Mouse (Mus musculus): Measurements from ENCODE around the gene Ccr1.
"Not testable (repeated sequence)": the region's sequence is repeated elsewhere in the genome, so short reads cannot be mapped to it uniquely, and the experiment has no call there.

Gene Ccr1

DNA sequence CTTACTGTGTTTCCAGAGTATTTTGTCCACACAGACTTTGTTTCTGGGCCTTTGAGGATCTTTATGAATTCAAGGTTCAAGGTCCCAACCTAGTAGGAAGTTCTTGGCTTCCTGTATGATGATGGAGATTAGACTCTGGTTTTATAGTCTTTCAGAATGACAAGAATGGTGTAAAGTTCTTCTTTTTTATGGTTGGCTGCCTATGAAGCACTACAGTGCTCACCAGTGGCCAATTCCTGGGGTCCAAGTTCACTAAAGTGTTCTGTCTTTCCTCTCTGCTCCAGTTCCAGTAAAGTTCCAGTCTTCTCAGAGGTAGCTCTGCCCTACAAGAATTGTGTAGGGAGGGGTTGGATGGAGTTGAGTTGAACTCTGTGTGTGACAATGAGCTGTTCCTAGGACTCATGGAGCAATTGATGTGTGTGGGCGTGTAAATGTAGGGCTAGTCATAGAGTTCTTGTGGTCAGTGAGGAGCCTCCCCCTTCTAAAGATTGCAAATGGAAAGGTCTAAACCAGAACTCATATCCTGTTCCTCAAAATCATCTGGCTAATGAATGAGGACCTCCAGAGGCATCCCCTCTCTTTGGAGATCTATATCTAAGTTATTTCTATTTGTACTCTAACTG is at the start of gene Ccr1:
Gene Ccr1 (minus strand): TSS at position 403 of the 623 bp plus-strand sequence.
- no peak for DNase-seq (ENCODE audit: low spot score in 2 of 2)

DNA sequence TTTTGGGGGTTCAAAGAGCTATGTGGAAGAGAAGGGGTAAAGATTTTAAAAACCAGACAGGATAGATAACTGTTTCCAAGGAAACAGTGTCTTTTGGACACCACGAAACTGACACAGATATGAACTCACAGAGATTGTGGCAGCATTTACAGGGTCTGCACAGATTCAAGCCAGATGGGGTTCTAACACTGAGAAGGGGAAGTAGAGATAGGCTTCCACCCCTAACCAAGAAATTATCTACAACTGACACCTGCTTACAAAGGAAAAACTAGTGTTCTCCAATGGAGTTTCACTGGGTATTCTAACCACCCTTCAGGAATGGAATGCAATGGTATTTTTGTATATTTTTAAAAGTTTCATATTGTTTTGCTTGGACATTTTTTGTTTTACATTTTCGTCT is 47.6 kb upstream of the Ccr1 start:
- no peak for DNase-seq (ENCODE audit: low spot score in 2 of 2)

GRCm38 (mm10) chr9:124014985-124015652 is 46.6 kb upstream of the Ccr1 start:
- DNase-seq (ENCODE audit: low spot score in 2 of 2) = no peak

DNA sequence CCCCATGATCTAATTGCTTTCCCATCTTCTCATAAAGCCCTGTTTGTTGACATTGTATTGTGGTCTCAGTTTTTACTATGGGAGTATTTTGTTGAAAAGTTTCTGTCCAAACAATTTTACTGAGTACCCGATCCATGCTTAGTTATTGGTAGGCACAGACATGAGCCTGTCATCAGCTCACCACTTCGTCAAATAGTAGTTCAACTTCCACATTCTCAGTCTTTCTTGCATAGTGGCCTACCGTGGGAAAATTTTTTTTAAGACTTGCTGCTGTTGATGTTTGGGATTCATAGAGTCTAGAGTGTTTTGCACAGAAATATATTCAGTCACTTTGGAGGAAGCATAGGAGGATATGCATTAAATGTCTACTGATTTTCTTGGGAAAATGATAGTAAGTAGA is 44.8 kb upstream of the Ccr1 start:
- DNase-seq (ENCODE audit: low spot score in 2 of 2) = no peak

- DNase-seq (ENCODE audit: low spot score in 2 of 2) = no peak
Observed at GRCm38 (mm10) chr9:124012691-124013090, 44.2 kb upstream of the Ccr1 start.

DNA sequence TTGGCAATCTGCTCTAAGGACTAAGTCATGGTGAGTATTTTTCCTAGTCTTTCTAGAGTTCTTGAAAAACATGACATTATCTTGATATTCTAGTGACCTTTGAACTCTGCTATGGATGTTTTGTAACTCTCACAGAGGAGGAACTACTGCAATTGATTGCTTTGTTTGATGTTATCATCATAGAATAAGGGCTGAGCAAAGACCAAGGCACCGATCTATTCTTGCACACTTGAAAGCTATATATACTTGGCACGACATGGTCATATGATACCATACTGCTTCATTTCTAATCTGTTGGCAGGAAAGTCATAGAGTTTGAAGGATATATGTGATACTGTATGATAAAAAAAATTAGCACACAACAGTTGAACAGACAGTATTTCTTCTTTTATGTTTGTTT is 31.3 kb upstream of the Ccr1 start:
- no peak for DNase-seq (ENCODE audit: low spot score in 2 of 2)

DNA sequence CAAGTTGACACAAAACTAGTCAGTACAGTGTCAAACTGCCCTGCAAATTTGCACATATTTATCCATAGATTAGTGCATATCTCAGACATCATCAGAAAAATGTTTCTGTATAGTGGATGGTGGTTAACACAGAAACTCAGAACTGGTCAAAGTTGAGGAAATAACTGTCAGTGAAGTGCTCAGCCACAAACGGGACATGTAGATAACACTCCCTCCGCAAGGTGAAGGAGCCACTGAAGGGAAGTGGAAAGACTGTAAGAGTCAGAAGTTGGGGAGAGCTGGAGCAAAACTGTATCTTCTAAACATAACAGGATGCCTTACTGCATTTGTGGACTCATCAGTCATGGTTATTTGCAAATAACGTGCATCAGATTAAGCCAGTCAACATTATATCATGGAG is 29.2 kb upstream of the Ccr1 start:
- DNase-seq (ENCODE audit: low spot score in 2 of 2) = no peak

- no peak for DNase-seq (ENCODE audit: low spot score in 2 of 2)
Observed at GRCm38 (mm10) chr9:123991312-123991906, 22.9 kb upstream of the Ccr1 start.

DNA sequence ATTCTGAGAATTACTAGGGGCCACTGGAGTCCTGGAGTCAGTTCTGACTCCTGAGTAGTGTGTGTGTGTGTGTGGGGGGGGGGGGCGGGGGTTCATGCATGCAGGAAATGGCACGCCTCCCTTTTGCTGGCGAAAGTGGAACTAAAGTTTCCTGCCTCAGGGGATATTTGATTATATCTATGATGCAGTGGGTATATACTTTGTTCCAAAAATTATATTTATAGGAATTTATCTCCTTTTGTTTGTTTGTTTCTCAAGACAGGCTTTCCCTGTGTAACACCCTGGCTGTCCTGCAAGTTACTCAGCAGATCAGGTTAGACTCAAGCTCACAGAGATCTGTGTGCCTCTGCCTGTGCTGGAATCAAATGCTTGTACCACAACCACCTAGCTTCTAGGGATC is 21.2 kb upstream of the Ccr1 start:
- DNase-seq (ENCODE audit: low spot score in 2 of 2) = no peak

GRCm38 (mm10) chr9:123986217-123986616 is 17.7 kb upstream of the Ccr1 start:
- peak; percentile 25 to 29 for DNase-seq (ENCODE audit: low spot score in 2 of 2)

GRCm38 (mm10) chr9:123984943-123985342 is 16.5 kb upstream of the Ccr1 start:
- no peak for DNase-seq (ENCODE audit: low spot score in 2 of 2)

GRCm38 (mm10) chr9:123982720-123983119 is 14.2 kb upstream of the Ccr1 start:
- no peak for DNase-seq (ENCODE audit: low spot score in 2 of 2)

DNA sequence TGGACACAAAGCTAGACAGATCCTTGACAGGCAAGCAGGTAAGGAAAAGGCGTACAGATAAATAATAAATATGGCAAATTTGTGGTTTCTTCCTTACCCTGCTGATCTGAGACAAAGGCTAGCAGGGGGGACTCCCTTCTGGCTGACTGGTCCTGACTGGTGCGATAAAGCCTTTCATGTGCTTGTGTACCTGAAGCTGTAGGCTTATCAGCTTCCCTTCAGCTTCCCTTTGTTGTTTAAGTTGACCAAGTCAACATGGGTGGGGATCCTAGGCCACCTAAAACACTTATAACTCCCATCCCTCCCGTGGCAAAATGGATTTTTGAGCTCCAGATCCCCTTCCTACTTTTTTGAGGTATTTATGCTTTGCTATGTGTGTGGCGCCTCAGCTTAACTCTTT is 13.4 kb upstream of the Ccr1 start:
- no peak for DNase-seq (ENCODE audit: low spot score in 2 of 2)

DNA sequence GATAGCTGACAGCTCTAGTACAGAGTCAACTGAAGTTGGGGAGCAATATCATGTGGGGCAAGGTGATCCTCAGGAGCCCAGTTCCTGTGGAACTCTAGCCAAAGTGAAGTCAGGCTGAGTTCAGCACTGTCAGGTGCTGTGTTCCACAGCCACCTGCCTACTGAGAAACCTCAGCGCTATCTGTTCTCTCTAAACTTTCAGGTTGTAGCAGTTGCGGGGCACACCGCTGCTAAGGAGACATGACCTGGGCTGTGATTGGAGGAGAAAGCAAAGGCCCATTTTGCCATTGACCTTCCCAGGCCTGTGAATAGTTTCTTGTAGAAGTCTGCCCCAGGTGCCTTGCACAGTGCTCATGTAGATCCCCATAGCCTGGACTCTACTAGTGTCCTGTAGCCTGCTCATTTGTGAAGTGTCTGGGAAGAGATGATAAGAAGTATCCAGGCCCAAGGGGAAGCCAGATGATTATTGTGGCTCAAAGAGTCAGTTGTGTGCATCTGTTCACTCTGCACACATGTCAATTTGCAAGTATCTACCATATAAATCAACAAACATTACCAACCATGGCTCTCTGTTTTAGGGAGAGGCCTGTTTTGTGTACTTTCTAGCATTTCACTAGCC is 12.5 kb upstream of the Ccr1 start:
- DNase-seq (ENCODE audit: low spot score in 2 of 2) = not testable (repeated sequence)

DNA sequence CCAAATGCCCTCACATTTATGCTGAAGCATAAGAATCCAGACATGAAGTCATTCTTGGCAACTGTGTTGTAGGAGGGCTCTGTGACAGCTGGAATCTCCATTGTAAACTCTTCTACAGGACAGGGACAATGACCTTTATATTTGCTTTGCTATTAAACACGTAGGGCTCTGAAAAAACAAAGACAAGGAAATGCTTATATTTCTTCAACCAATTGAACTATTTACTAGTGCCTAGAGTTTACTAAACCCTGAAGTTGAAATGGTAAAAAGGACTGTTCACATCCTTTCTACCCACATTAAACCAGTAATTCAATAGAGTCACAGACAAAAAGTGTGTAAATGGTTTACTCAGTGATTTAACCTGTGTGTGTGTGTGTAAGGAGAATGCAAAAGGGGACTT is 9.8 kb upstream of the Ccr1 start, which contains the start of gene Ccr1l1:
Gene Ccr1l1 (minus strand): TSS at position 101 of the 400 bp plus-strand sequence.
- no peak for DNase-seq (ENCODE audit: low spot score in 2 of 2)

- DNase-seq (ENCODE audit: low spot score in 2 of 2) = no peak
Observed at GRCm38 (mm10) chr9:123976876-123977663, 8.6 kb upstream of the Ccr1 start.

DNA sequence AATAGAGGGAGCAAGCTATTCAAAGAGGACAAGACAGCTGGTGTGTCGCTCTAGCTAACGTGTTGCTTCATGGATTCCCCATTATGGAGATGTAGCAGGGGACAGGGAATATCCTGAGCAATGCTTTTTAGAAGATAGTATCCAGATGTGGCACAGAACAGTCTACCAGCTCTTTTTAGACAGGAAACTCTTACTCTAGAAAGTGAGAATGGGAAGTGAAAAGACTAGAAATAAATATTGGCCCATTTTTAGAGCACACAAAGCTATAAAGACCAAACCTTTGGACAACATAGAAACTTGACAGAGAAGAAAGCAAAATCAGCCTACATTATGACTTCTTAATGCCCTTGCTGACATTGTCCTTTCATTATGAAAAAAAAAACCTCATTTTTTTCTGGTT is 7.1 kb upstream of the Ccr1 start:
- no peak for DNase-seq (ENCODE audit: low spot score in 2 of 2)

GRCm38 (mm10) chr9:123966858-123967495 is 1.5 kb downstream of the Ccr1 start:
- DNase-seq (ENCODE audit: low spot score in 2 of 2) = not testable (repeated sequence)

GRCm38 (mm10) chr9:123964776-123965175 is 3.7 kb downstream of the Ccr1 start:
- DNase-seq (ENCODE audit: low spot score in 2 of 2) = no peak

GRCm38 (mm10) chr9:123960161-123960560 is 8.3 kb downstream of the Ccr1 start:
- DNase-seq (ENCODE audit: low spot score in 2 of 2) = no peak

GRCm38 (mm10) chr9:123957911-123958413 is 10.5 kb downstream of the Ccr1 start:
- DNase-seq (ENCODE audit: low spot score in 2 of 2) = no peak
